Mouse (Mus musculus) kidney, adult 2 months (tissue): ENCODE results near the gene Dnajb14.

Source experiments
- CTCF ChIP-seq: fragments of 200-500 bp; conservative IDR thresholded peaks from 2 replicates; pipeline ENCODE4 v1.5.1; 2011; ENCODE audit warnings: low read depth, mild to moderate bottlenecking, control low read depth, low read length, moderate library complexity, mixed read lengths; ENCODE audit not compliant: insufficient read depth, insufficient read length
- POLR2A ChIP-seq: fragments of 200-500 bp; IDR thresholded peaks from one replicate; pipeline ENCODE4 v1.6.1; 2011; ENCODE audit warnings: low read depth, low read length, control low read depth

GRCm38 (mm10) chr3:137869395-137869794 lies 1.9 kb downstream of the Dnajb14 start:
- TF ChIP-seq CTCF (no peak), POLR2A (no peak)
